Mouse (Mus musculus) forebrain, embryonic 13.5 days (tissue): Measurements from ENCODE around the gene Myo3b. TPM values are rescaled to one million over a fixed set of nuclear protein-coding genes. Genes with fewer than 3 reads are reported as not detected.
A peak's percentile ranks its signal among the peaks of the same experiment; 100 is the strongest.

ENCODE experiments used
- ATAC-seq: fragments of 200-750 bp; cut with Nextera tagmentation; 2 replicates; pipeline ENCODE4 v1.8.0; 2017
- H3K27ac ChIP-seq: fragments of 300-500 bp; sonication (generic); 2 replicates; pipeline ENCODE4 v1.5.1; 2015; ENCODE audit warnings: inconsistent platforms, mild to moderate bottlenecking, moderate library complexity
- H3K27me3 ChIP-seq: fragments of 300-500 bp; sonication (generic); 2 replicates; pipeline ENCODE4 v1.6.1; 2015; ENCODE audit warnings: mild to moderate bottlenecking, inconsistent platforms
- H3K36me3 ChIP-seq: fragments of 300-500 bp; sonication (generic); 2 replicates; pipeline ENCODE4 v1.6.1; 2015; ENCODE audit warnings: mild to moderate bottlenecking, inconsistent platforms; ENCODE audit not compliant: poor library complexity, severe bottlenecking
- H3K4me1 ChIP-seq: fragments of 300-500 bp; sonication (generic); 2 replicates; pipeline ENCODE4 v1.6.1; 2015; ENCODE audit warnings: inconsistent platforms
- H3K4me2 ChIP-seq: fragments of 300-500 bp; sonication (generic); 2 replicates; pipeline ENCODE4 v1.6.1; 2015; ENCODE audit warnings: inconsistent platforms, mild to moderate bottlenecking, moderate library complexity
- H3K4me3 ChIP-seq: fragments of 300-500 bp; sonication (generic); 2 replicates; pipeline ENCODE4 v1.5.1; 2015; ENCODE audit warnings: mild to moderate bottlenecking, inconsistent platforms
- H3K9ac ChIP-seq: fragments of 300-500 bp; sonication (generic); 2 replicates; pipeline ENCODE4 v1.6.1; 2015; ENCODE audit warnings: mild to moderate bottlenecking, inconsistent platforms
- H3K9me3 ChIP-seq: fragments of 300-500 bp; sonication (generic); replicated peaks from 2 replicates; pipeline ENCODE4 v1.6.1; 2016; ENCODE audit warnings: inconsistent platforms
- WGBS: fragments of 180-500 bp; shearing (Covaris S2); methylation state at CpG from one replicate; pipeline ENCODE4 v1.1.7; 2015; 5-methylcytosine and 5-hydroxymethylcytosine counted together
- polyA plus RNA-seq: library from polyadenylated mRNA; unstranded; fragments of >200 nt; fragmentation: Nextera tagmentation; extraction: Ambion mirVana; gene quantifications from 2 replicates; pipeline ENCODE4 v1.2.1, GENCODE M21; 2015

Myo3b gene
- polyA plus RNA-seq, 1 experiment from 2014 or later, result 0.25 TPM

- peaks cover 7% of the 10 kb centered on the region; the same call in 1 of the 2 replicates for H3K4me1 ChIP-seq
- WGBS, result 34% methylated on average over 5 of the region's 5 CpGs
- H3K4me3 ChIP-seq, result no peak overlapping the region
- H3K9me3 ChIP-seq, result no peaks in the 10 kb centered on the region
- H3K27ac ChIP-seq, result no peak overlapping the region
- no peak overlapping the region for H3K9ac ChIP-seq
- no peaks in the 10 kb centered on the region for H3K27me3 ChIP-seq
- no peak for ATAC-seq
- H3K4me2 ChIP-seq, result no peak overlapping the region
- H3K36me3 ChIP-seq, result no peaks in the 10 kb centered on the region
These were observed 4.0 kb upstream of the Myo3b start for GRCm38 (mm10) chr2:70034895-70035294.

- H3K4me1 ChIP-seq, result peaks cover 7% of the 10 kb centered on the region; the same call in 1 of the 2 replicates
- no peak overlapping the region for H3K27ac ChIP-seq
- H3K4me2 ChIP-seq, result no peak overlapping the region
- no peak overlapping the region for H3K4me3 ChIP-seq
- H3K36me3 ChIP-seq, result no peaks in the 10 kb centered on the region
- H3K27me3 ChIP-seq, result no peaks in the 10 kb centered on the region
- no peaks in the 10 kb centered on the region for H3K9me3 ChIP-seq
- WGBS, result 40% methylated on average over 1 of the region's 1 CpGs
- ATAC-seq, result no peak
- H3K9ac ChIP-seq, result no peak overlapping the region
These were observed 3.6 kb upstream of the Myo3b start for GRCm38 (mm10) chr2:70035358-70035757.

- no peak overlapping the region for H3K4me3 ChIP-seq
- no peak for ATAC-seq
- WGBS, result 82% methylated on average over 8 of the region's 8 CpGs
- no peaks in the 10 kb centered on the region for H3K36me3 ChIP-seq
- no peaks in the 10 kb centered on the region for H3K9me3 ChIP-seq
- no peaks in the 10 kb centered on the region for H3K27me3 ChIP-seq
- peaks cover 7% of the 10 kb centered on the region; the same call in 1 of the 2 replicates for H3K4me1 ChIP-seq
- H3K4me2 ChIP-seq, result no peak overlapping the region
- H3K27ac ChIP-seq, result no peak overlapping the region
- H3K9ac ChIP-seq, result no peak overlapping the region
These were observed 1.7 kb upstream of the Myo3b start for GRCm38 (mm10) chr2:70037221-70037620.

GRCm38 (mm10) chr2:70044466-70044865, 5.5 kb downstream of the Myo3b start:
- Histone ChIP-seq H3K9me3 (no peaks in the 10 kb centered on the region), H3K9ac (no peak overlapping the region), H3K36me3 (no peaks in the 10 kb centered on the region), H3K4me3 (no peak overlapping the region), H3K4me1 (peaks cover 4% of the 10 kb centered on the region; the same call in 1 of the 2 replicates), H3K4me2 (no peak overlapping the region), H3K27ac (no peak overlapping the region), H3K27me3 (no peaks in the 10 kb centered on the region)
- ATAC-seq, result no peak
- WGBS, result 31% methylated on average over 6 of the region's 6 CpGs

- no peaks in the 10 kb centered on the region for H3K9me3 ChIP-seq
- H3K4me3 ChIP-seq, result no peak overlapping the region
- no peak overlapping the region for H3K27ac ChIP-seq
- no peak overlapping the region for H3K4me2 ChIP-seq
- no peaks in the 10 kb centered on the region for H3K36me3 ChIP-seq
- no peak for ATAC-seq
- H3K27me3 ChIP-seq, result no peaks in the 10 kb centered on the region
- peaks cover 4% of the 10 kb centered on the region; the same call in 1 of the 2 replicates for H3K4me1 ChIP-seq
- 93% methylated on average over 11 of the region's 11 CpGs for WGBS
- H3K9ac ChIP-seq, result no peak overlapping the region
These were observed 8.9 kb downstream of the Myo3b start for GRCm38 (mm10) chr2:70047868-70048267.

GRCm38 (mm10) chr2:70053803-70054202, 14.9 kb downstream of the Myo3b start:
- Histone ChIP-seq H3K27me3 (no peaks in the 10 kb centered on the region), H3K4me1 (peaks cover 19% of the 10 kb centered on the region), H3K36me3 (no peaks in the 10 kb centered on the region), H3K4me2 (no peak overlapping the region), H3K9me3 (no peaks in the 10 kb centered on the region), H3K4me3 (no peak overlapping the region), H3K9ac (no peak overlapping the region), H3K27ac (peak overlapping the region; percentile 55)
- ATAC-seq, result peak; percentile 58; the same call in 1 of the 2 replicates
- WGBS, result 25% methylated on average over 9 of the region's 9 CpGs

GRCm38 (mm10) chr2:70058201-70058600, 19.3 kb downstream of the Myo3b start:
- H3K4me2 ChIP-seq, result no peak overlapping the region
- no peak for ATAC-seq
- no peak overlapping the region for H3K4me3 ChIP-seq
- no peaks in the 10 kb centered on the region for H3K36me3 ChIP-seq
- H3K27ac ChIP-seq, result no peak overlapping the region
- 94% methylated on average over 4 of the region's 4 CpGs for WGBS
- H3K27me3 ChIP-seq, result no peaks in the 10 kb centered on the region
- peaks cover 30% of the 10 kb centered on the region for H3K4me1 ChIP-seq
- H3K9ac ChIP-seq, result no peak overlapping the region
- H3K9me3 ChIP-seq, result no peaks in the 10 kb centered on the region

GRCm38 (mm10) chr2:70060359-70061345, 21.7 kb downstream of the Myo3b start:
- Histone ChIP-seq H3K4me1 (peaks cover 18% of the 10 kb centered on the region), H3K9ac (no peak overlapping the region), H3K4me2 (0 out of 2 replicates have a peak overlapping the region, but pooled peaks have one; percentile 18), H3K27ac (peak overlapping the region; percentile 85), H3K9me3 (no peaks in the 10 kb centered on the region), H3K4me3 (no peak overlapping the region), H3K27me3 (no peaks in the 10 kb centered on the region), H3K36me3 (no peaks in the 10 kb centered on the region)
- 44% methylated on average over 11 of the region's 11 CpGs for WGBS
- peak; percentile 71 for ATAC-seq

GRCm38 (mm10) chr2:70065116-70065515, 26.2 kb downstream of the Myo3b start:
- Histone ChIP-seq H3K4me3 (no peak overlapping the region), H3K9me3 (no peaks in the 10 kb centered on the region), H3K4me1 (peaks cover 28% of the 10 kb centered on the region), H3K9ac (no peak overlapping the region), H3K27me3 (no peaks in the 10 kb centered on the region), H3K27ac (no peak overlapping the region), H3K36me3 (no peaks in the 10 kb centered on the region), H3K4me2 (no peak overlapping the region)
- 91% methylated on average over 6 of the region's 6 CpGs for WGBS
- no peak for ATAC-seq

GRCm38 (mm10) chr2:70065729-70066300, 26.9 kb downstream of the Myo3b start:
- WGBS, result 18% methylated on average over 7 of the region's 7 CpGs
- H3K4me1 ChIP-seq, result peaks cover 24% of the 10 kb centered on the region
- no peak for ATAC-seq
- H3K27ac ChIP-seq, result peak overlapping the region; percentile 31; the same call in 1 of the 2 replicates
- H3K9me3 ChIP-seq, result no peaks in the 10 kb centered on the region
- no peak overlapping the region for H3K4me2 ChIP-seq
- H3K27me3 ChIP-seq, result no peaks in the 10 kb centered on the region
- H3K36me3 ChIP-seq, result no peaks in the 10 kb centered on the region
- H3K9ac ChIP-seq, result no peak overlapping the region; the same call in 1 of the 2 replicates
- H3K4me3 ChIP-seq, result no peak overlapping the region

GRCm38 (mm10) chr2:70066338-70067022, 27.6 kb downstream of the Myo3b start:
- no peaks in the 10 kb centered on the region for H3K9me3 ChIP-seq
- ATAC-seq, result no peak
- no peak overlapping the region for H3K4me3 ChIP-seq
- WGBS, result 46% methylated on average over 6 of the region's 6 CpGs
- no peak overlapping the region for H3K4me2 ChIP-seq
- H3K4me1 ChIP-seq, result peaks cover 18% of the 10 kb centered on the region
- H3K9ac ChIP-seq, result no peak overlapping the region
- no peaks in the 10 kb centered on the region for H3K36me3 ChIP-seq
- no peaks in the 10 kb centered on the region for H3K27me3 ChIP-seq
- H3K27ac ChIP-seq, result no peak overlapping the region

GRCm38 (mm10) chr2:70069861-70070260, 30.9 kb downstream of the Myo3b start:
- Histone ChIP-seq H3K4me1 (peaks cover 17% of the 10 kb centered on the region), H3K36me3 (no peaks in the 10 kb centered on the region), H3K4me2 (no peak overlapping the region), H3K27ac (no peak overlapping the region), H3K9ac (no peak overlapping the region), H3K9me3 (no peaks in the 10 kb centered on the region), H3K27me3 (no peaks in the 10 kb centered on the region), H3K4me3 (no peak overlapping the region)
- no peak for ATAC-seq
- 89% methylated on average over 5 of the region's 5 CpGs for WGBS
